Mouse (Mus musculus) testis, adult 2 months (tissue): Measurements from ENCODE around the gene Slc2a3. TPM values are rescaled to one million over a fixed set of nuclear protein-coding genes. Genes with fewer than 3 reads are reported as not detected.
"Not testable (repeated sequence)": the region's sequence is repeated elsewhere in the genome, so short reads cannot be mapped to it uniquely, and the experiment has no call there.

Experiments used
- H3K27ac ChIP-seq: fragments of 200-500 bp; 2 replicates; pipeline ENCODE4 v1.5.1; 2012; ENCODE audit warnings: low read depth, low read length; ENCODE audit not compliant: control insufficient read depth, insufficient read depth
- H3K27me3 ChIP-seq: fragments of 200-500 bp; 2 replicates; pipeline ENCODE4 v1.6.1; 2012; ENCODE audit warnings: mild to moderate bottlenecking, low read length, moderate library complexity; ENCODE audit not compliant: control insufficient read depth, insufficient read depth
- H3K36me3 ChIP-seq: fragments of 200-500 bp; 2 replicates; pipeline ENCODE4 v1.6.1; 2012; ENCODE audit warnings: mild to moderate bottlenecking, low read length; ENCODE audit not compliant: control insufficient read depth, insufficient read depth
- H3K4me1 ChIP-seq: fragments of 200-500 bp; 2 replicates; pipeline ENCODE4 v1.6.1; 2012; ENCODE audit warnings: low read length; ENCODE audit not compliant: control insufficient read depth, insufficient read depth
- H3K4me3 ChIP-seq: fragments of 200-500 bp; 2 replicates; pipeline ENCODE4 v1.5.1; 2012; ENCODE audit warnings: low read depth, mild to moderate bottlenecking, low read length, moderate library complexity, mixed read lengths; ENCODE audit not compliant: control insufficient read depth
- CTCF ChIP-seq: fragments of 200-500 bp; IDR thresholded peaks from 2 replicates; pipeline ENCODE4 v1.5.1; 2012; ENCODE audit warnings: low read depth, mild to moderate bottlenecking, inconsistent platforms, low read length, moderate library complexity; ENCODE audit not compliant: control insufficient read depth, insufficient read depth, insufficient replicate concordance
- POLR2A ChIP-seq: fragments of 200-500 bp; IDR thresholded peaks from 2 replicates; pipeline ENCODE4 v1.6.1; 2012; ENCODE audit warnings: low read depth, mild to moderate bottlenecking, inconsistent platforms, low read length, moderate library complexity; ENCODE audit not compliant: control insufficient read depth
- polyA plus RNA-seq: library from polyadenylated mRNA; depleted of rRNA; stranded (reverse); fragments of >200 nt; gene quantifications from 2 replicates; pipeline ENCODE4 v1.2.3, GENCODE M21; 2012

Slc2a3 gene
- polyA plus RNA-seq, 1 experiment: 947 TPM

DNA sequence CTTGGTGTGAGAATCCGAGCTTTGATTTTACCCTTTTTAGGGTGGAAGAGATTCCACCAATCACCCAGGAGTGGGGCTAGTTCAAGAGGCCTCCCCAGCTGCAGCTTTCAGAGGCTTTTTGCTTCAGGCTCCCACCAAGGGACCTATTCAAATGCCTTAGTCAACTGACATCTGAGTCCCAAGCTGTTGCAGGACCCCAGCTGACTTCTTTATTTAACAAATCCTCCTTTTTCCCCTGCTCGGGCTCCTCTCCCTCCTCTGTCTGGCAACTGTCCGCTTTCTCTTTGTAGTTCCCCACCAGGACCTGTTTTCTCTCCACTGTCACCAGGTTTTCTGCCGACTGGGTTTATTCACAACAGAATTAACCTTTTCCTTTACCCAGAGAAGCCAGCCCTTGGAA is 85.6 kb downstream of the Slc2a3 start:
- TF ChIP-seq POLR2A: no peak
- TF ChIP-seq CTCF: no peak
- H3K4me1 ChIP-seq: no peaks in the 10 kb centered on the region
- H3K27me3 ChIP-seq: no peaks in the 10 kb centered on the region
- no peak overlapping the region for H3K27ac ChIP-seq
- H3K4me3 ChIP-seq: no peak overlapping the region
- no peaks in the 10 kb centered on the region for H3K36me3 ChIP-seq

- no peaks in the 10 kb centered on the region for H3K4me1 ChIP-seq
- no peak overlapping the region for H3K4me3 ChIP-seq
- no peaks in the 10 kb centered on the region for H3K36me3 ChIP-seq
- no peaks in the 10 kb centered on the region for H3K27me3 ChIP-seq
- no peak overlapping the region for H3K27ac ChIP-seq
- TF ChIP-seq CTCF: no peak
- no peak for TF ChIP-seq POLR2A
Measured at GRCm38 (mm10) chr6:122714707-122715365, 86.6 kb downstream of the Slc2a3 start.

DNA sequence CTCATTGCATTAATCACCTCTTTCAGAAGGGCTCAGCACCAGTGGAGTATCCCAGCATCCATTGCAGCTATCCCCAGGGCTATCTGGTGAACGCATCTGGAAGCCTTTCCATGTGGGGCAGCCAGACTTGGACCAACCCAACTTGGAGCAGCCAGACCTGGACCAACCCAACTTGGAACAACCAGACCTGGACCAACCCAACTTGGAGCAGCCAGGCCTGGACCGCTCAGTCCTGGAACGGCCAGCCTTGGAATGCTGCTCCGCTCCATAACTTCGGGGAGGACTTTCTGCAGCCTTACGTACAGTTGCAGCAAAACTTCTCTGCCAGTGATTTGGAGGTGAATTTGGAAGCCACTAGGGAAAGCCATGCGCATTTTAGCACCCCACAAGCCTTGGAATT is 88.3 kb downstream of the Slc2a3 start:
- H3K27me3 ChIP-seq, H3K4me1 ChIP-seq, H3K27ac ChIP-seq, H3K4me3 ChIP-seq, H3K36me3 ChIP-seq: not testable (repeated sequence)

DNA sequence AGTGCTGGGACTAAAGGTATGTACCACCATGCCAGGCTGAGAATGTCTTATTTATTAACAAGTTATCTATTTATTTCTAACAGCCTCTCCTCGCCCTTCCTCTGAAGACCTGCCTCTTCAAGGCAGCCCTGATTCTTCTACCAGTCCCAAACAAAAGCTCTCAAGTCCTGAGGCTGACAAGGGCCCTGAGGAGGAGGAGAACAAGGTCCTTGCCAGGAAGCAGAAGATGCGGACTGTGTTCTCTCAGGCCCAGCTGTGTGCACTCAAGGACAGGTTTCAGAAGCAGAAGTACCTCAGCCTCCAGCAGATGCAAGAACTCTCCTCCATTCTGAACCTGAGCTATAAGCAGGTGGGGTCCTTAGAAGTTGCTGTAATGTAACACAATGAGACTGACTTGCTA is 90.0 kb downstream of the Slc2a3 start:
- H3K36me3 ChIP-seq: no peaks in the 10 kb centered on the region
- no peak overlapping the region for H3K27ac ChIP-seq
- H3K4me1 ChIP-seq: no peaks in the 10 kb centered on the region
- no peaks in the 10 kb centered on the region for H3K27me3 ChIP-seq
- H3K4me3 ChIP-seq: no peak overlapping the region
- TF ChIP-seq CTCF (no peak), POLR2A (no peak)

GRCm38 (mm10) chr6:122708826-122709225 is 92.6 kb downstream of the Slc2a3 start:
- TF ChIP-seq POLR2A: no peak
- TF ChIP-seq CTCF: no peak
- no peaks in the 10 kb centered on the region for H3K27me3 ChIP-seq
- H3K27ac ChIP-seq: no peak overlapping the region
- H3K36me3 ChIP-seq: no peaks in the 10 kb centered on the region
- H3K4me1 ChIP-seq: no peaks in the 10 kb centered on the region
- H3K4me3 ChIP-seq: no peak overlapping the region

DNA sequence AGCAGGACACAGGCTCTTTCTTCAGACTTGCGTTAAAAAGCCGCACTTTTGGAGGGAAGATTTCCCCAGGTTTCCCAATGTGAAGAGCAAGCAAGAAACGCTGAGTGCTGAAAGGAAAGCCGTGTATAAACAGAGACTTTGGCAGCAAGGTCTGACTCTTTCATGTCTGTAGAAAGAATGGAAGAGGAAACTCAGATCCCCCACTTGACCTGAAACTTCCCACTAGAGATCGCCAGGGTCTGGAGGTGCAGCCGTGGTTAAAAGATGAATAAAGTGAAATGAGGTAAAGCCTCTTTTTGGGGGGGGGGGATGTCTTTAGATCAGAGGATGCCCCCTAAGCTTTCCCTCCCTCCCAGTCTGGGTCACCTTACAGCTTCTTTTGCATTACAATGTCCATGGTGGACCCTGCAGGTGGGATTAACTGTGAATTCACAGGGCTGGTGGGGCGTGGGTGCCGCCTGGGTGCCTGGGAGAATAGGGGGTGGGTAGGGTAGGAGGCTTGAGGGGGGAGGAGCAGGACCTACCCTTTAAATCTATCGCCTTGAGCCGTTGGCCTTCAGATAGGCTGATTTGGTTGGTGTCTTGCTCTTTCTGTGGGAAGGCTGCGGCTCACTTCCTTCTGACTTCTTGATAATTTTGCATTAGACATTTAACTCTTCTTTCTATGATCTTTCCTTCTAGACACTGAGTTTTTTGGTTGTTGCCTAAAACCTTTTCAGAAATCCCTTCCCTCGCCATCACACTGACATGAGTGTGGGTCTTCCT is 94.2 kb downstream of the Slc2a3 start, which contains the start of gene Nanog:
Nanog (plus strand) TSS at position 454 of the 765 bp plus-strand sequence.
- peaks cover 2% of the 10 kb centered on the region; the same call in 1 of the 2 replicates for H3K4me1 ChIP-seq

GRCm38 (mm10) chr6:122706337-122706840 is 95.1 kb downstream of the Slc2a3 start:
- Histone ChIP-seq H3K4me3 (no peak overlapping the region), H3K4me1 (peaks cover 2% of the 10 kb centered on the region; the same call in 1 of the 2 replicates), H3K27ac (no peak overlapping the region), H3K27me3 (no peaks in the 10 kb centered on the region), H3K36me3 (no peaks in the 10 kb centered on the region)
- TF ChIP-seq CTCF (no peak), POLR2A (no peak)

More for the DNA sequence above, 94.2 kb downstream of the Slc2a3 start, which contains the start of gene Nanog:
- Histone ChIP-seq H3K36me3 (no peaks in the 10 kb centered on the region), H3K27me3 (no peaks in the 10 kb centered on the region), H3K27ac (no peak within 1 kb of the TSS), H3K4me3 (no peak within 1 kb of the TSS)
- TF ChIP-seq POLR2A (no peak), CTCF (no peak)
